Mouse (Mus musculus) bone marrow, adult 2 months (tissue): ENCODE results near the gene Gm11099.

Source experiments
- CTCF ChIP-seq: fragments of 200-500 bp; IDR thresholded peaks from 2 replicates; pipeline ENCODE4 v1.5.1; 2011; ENCODE audit warnings: low read length, control low read depth; ENCODE audit not compliant: control insufficient read depth, insufficient read depth
- POLR2A ChIP-seq: fragments of 200-500 bp; IDR thresholded peaks from 2 replicates; pipeline ENCODE4 v1.6.1; 2011; ENCODE audit warnings: low read depth, mild to moderate bottlenecking, control low read depth, low read length, borderline replicate concordance; ENCODE audit not compliant: control insufficient read depth

DNA sequence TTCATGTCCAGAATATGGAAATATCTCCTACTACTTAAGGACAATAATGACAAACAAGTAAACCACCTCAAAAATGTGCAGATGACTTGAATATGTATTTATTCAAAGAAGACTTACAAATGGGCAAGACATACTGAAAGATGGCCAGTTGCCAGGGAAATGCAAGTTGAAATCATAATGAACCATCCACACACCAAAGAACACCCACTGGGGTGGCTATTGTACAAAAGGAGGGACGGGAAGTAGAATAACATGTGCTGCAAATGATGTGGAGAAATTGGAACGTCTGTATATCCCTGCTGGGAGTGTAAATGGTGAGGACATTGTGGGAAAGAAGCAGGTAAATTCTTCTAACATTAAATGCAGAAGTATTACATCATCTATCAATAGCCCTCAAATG, 46.3 kb upstream of the Gm11099 start:
- TF ChIP-seq POLR2A (no peak), CTCF (no peak)
